Mouse (Mus musculus): Measurements from ENCODE around the gene Gm12166. TPM values are rescaled to one million over a fixed set of nuclear protein-coding genes. Genes with fewer than 3 reads are reported as not detected.

The Gm12166 gene
- polyA plus RNA-seq, 1 experiment from 2014 or later: 3.3 TPM

DNA sequence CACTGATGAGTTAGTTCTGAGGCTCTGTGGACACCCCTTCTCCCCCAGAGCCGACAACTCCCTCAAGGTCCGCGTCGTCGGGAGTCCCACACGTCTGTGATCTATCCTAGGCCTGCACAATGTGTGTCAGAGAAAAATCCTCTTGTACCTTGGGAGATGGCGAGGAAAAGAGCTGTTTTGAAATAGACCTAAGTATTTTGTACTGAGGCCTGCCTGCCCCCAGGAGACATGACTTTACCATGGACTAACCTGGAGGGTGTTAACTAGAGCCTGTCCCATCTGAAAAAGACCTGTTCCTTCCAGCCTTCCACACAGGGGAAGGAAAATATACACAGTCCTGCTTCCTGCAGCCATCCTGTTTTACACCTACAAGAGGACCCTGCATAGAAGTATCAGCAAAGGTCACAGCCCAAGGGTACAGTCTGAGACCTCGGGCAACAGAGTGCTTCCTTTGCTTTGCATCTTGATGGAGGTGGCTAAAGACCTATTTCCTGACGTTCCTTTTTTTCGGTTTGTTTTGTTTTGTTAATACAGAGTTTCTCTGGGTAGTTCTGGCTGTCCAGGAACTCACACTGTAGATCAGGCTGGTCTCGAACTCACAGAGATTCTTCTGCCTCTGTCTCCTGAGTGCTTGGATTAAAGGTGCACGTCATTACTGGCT is 10.4 kb downstream of the Gm12166 start:
- peaks cover 5% of the 10 kb centered on the region; the same call in 1 of the 2 replicates for H3K4me1 ChIP-seq
- 82% methylated on average over 12 of the region's 12 CpGs for WGBS
- no peak overlapping the region for H3K9ac ChIP-seq
- no peaks in the 10 kb centered on the region for H3K9me3 ChIP-seq
- H3K4me2 ChIP-seq: no peak overlapping the region
- no peak overlapping the region for H3K4me3 ChIP-seq
- H3K36me3 ChIP-seq: no peaks in the 10 kb centered on the region
- no peak overlapping the region for H3K27ac ChIP-seq
- ATAC-seq (ENCODE audit: insufficient number of reproducible peaks, low FRiP score, low TSS enrichment, low read depth): no peak
- no peaks in the 10 kb centered on the region for H3K27me3 ChIP-seq

DNA sequence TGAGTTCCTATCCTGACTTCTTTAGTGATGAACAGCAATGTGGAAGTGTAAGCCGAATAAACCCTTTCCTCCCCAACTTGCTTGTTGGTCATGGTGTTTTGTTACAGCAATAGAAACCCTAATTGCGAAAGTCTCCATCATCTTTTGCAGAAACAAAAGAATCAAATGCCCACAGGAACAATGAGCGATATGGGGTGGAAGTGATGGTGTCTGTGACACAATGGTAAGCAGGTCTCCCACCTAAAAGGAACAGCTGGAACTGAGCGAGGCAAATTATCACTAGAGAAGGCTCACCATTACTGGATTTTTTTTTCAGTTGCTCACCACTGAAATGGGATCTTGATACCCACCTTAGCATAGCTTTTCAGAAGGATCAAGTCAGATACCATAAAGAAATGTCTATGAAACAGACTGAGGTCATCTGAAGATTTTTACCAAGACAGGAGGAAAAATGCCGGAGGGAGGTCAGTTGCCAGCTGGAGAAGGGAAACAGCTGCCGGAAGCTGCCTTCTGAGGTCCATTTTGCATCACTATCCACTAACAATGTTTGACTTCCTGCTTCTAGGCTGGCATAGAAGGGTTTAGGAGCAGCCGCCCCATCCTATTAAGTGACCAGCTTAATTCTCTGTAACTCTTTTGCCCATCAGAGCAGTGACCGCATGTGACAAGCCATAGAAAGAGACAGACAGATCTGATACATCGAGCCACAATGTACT is 11.1 kb downstream of the Gm12166 start:
- ATAC-seq (ENCODE audit: insufficient number of reproducible peaks, low FRiP score, low TSS enrichment, low read depth): no peak
- no peaks in the 10 kb centered on the region for H3K9me3 ChIP-seq
- no peaks in the 10 kb centered on the region for H3K36me3 ChIP-seq
- H3K27ac ChIP-seq: no peak overlapping the region
- no peak overlapping the region for H3K9ac ChIP-seq
- 79% methylated on average over 9 of the region's 9 CpGs for WGBS
- no peak overlapping the region for H3K4me3 ChIP-seq
- no peaks in the 10 kb centered on the region for H3K27me3 ChIP-seq
- H3K4me2 ChIP-seq: no peak overlapping the region
- H3K4me1 ChIP-seq: peaks cover 5% of the 10 kb centered on the region; the same call in 1 of the 2 replicates

DNA sequence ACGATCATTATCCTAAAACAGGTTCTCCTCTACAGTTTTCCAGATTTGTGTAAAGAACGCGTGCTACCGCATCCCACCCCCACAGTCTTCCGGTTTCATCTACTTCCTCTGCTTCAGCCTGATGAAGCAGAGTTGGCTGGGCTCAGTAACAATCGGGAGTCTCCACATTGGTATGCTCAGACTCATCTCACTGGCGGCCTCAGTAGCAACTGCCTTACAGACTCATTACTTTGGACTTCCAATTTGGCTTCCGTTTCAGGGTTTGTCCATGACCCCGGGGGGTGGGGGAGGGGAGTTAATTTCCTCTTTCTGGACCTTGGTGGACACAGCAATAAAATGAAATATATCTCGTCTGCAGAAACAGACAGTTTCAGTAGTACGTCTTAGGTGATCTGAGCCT is 12.8 kb downstream of the Gm12166 start:
- no peak overlapping the region for H3K9ac ChIP-seq
- 31% methylated on average over 11 of the region's 11 CpGs for WGBS
- no peaks in the 10 kb centered on the region for H3K36me3 ChIP-seq
- H3K27me3 ChIP-seq: no peaks in the 10 kb centered on the region
- H3K4me1 ChIP-seq: peaks cover 5% of the 10 kb centered on the region; the same call in 1 of the 2 replicates
- H3K9me3 ChIP-seq: no peaks in the 10 kb centered on the region
- ATAC-seq (ENCODE audit: insufficient number of reproducible peaks, low FRiP score, low TSS enrichment, low read depth): no peak
- H3K4me3 ChIP-seq: peak overlapping the region; percentile 3; the same call in 1 of the 2 replicates
- peak overlapping the region; percentile 17; the same call in 1 of the 2 replicates for H3K4me2 ChIP-seq
- no peak overlapping the region for H3K27ac ChIP-seq

DNA sequence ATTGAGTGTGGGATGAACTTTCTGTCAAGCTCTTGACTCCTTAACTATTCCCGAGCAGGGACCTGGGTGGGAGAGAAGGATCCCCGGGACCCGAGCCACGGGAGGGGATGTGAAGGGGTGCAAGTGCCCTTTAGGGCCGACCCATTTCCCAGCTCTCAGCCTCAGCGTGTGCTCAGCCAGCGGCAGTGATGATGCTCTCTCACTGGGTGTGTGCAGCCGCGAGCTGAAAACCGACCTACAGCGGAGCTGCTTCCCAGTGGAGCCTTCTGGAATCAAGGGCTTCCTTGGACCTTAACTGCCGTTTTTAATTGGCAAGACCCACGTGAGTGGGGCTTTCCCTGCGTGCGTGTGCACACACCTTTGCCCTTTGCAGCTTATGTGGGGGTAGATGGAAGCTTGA is 13.2 kb downstream of the Gm12166 start:
- Histone ChIP-seq H3K9me3 (no peaks in the 10 kb centered on the region), H3K36me3 (no peaks in the 10 kb centered on the region), H3K4me3 (peak overlapping the region; percentile 3; the same call in 1 of the 2 replicates), H3K4me2 (peak overlapping the region; percentile 17; the same call in 1 of the 2 replicates), H3K9ac (no peak overlapping the region), H3K27me3 (no peaks in the 10 kb centered on the region), H3K4me1 (peaks cover 5% of the 10 kb centered on the region; the same call in 1 of the 2 replicates), H3K27ac (no peak overlapping the region)
- 59% methylated on average over 15 of the region's 15 CpGs for WGBS
- no peak for ATAC-seq (ENCODE audit: insufficient number of reproducible peaks, low FRiP score, low TSS enrichment, low read depth)

DNA sequence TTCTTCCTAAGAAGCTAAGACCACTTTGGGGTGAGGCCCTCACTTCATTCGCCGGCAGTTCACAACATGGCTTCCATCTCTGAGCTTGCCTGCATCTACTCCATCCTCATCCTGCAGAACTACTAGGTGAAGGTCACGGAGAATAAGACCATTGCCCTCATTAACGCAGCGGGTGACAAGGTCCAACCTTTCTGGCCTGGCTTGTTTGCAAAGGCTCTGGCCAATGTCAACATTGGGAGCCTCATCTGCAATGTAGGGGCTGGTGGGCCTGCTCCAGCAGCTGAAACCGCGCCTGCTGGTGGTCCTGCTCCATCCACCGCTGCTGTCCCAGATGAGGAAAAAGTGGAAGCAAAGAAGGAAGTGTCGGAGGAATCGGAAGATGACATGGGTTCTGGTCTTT is 15.7 kb downstream of the Gm12166 start:
- peaks cover 5% of the 10 kb centered on the region; the same call in 1 of the 2 replicates for H3K4me1 ChIP-seq
- no peaks in the 10 kb centered on the region for H3K9me3 ChIP-seq
- 94% methylated on average over 10 of the region's 10 CpGs for WGBS
- H3K9ac ChIP-seq: no peak overlapping the region
- no peaks in the 10 kb centered on the region for H3K27me3 ChIP-seq
- H3K4me3 ChIP-seq: no peak overlapping the region
- no peaks in the 10 kb centered on the region for H3K36me3 ChIP-seq
- ATAC-seq (ENCODE audit: insufficient number of reproducible peaks, low FRiP score, low TSS enrichment, low read depth): no peak
- no peak overlapping the region for H3K27ac ChIP-seq
- H3K4me2 ChIP-seq: no peak overlapping the region

DNA sequence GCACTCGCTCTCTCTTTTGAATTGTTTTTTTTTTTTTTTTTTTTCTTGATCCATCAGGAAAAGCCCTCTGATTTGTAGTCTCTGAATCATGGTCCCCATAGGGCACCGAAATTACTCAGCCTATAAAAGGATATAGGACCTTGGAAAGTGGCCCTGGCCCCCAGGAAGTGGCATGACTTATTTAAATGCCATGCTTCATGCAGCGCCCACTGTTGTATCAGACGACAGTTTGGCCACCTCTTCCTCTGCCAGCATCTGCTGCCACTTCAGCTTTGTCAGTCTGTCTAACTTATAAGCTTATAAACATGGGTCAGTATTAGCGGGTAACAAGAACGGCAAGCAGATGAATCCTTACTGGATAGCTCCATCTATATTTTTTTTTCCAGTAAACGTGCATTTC is 19.2 kb downstream of the Gm12166 start:
- H3K9ac ChIP-seq: no peak overlapping the region
- no peak overlapping the region for H3K4me2 ChIP-seq
- H3K4me3 ChIP-seq: no peak overlapping the region
- no peak overlapping the region for H3K27ac ChIP-seq
- ATAC-seq (ENCODE audit: insufficient number of reproducible peaks, low FRiP score, low TSS enrichment, low read depth): no peak
- H3K27me3 ChIP-seq: no peaks in the 10 kb centered on the region
- H3K9me3 ChIP-seq: no peaks in the 10 kb centered on the region
- H3K4me1 ChIP-seq: peaks cover 9% of the 10 kb centered on the region; the same call in 1 of the 2 replicates
- no peaks in the 10 kb centered on the region for H3K36me3 ChIP-seq
- WGBS: 86% methylated on average over 7 of the region's 7 CpGs

DNA sequence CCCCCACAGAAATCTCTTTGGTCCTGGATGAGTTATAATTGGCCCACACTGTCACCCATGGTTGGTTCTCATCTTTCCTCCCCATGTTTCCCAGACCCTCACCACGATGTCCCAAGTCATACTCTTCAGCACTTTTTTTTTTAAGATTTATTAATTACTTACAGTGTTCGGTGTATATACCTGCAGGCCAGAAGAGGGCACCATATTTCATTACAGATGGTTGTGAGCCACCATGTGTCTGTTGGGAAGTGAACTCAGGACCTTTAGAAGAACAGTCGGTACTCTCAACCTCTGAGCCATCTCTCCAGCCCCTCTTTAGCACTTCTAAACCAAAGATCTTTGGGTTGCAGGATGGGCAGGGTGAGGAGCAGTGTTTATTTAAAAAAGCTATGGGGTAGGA is 20.7 kb downstream of the Gm12166 start:
- Histone ChIP-seq H3K4me2 (no peak overlapping the region), H3K9me3 (no peaks in the 10 kb centered on the region), H3K27me3 (no peaks in the 10 kb centered on the region), H3K9ac (no peak overlapping the region), H3K4me1 (peaks cover 9% of the 10 kb centered on the region; the same call in 1 of the 2 replicates), H3K4me3 (no peak overlapping the region), H3K27ac (no peak overlapping the region), H3K36me3 (no peaks in the 10 kb centered on the region)
- ATAC-seq (ENCODE audit: insufficient number of reproducible peaks, low FRiP score, low TSS enrichment, low read depth): no peak
- WGBS: 47% methylated on average over 3 of the region's 3 CpGs

DNA sequence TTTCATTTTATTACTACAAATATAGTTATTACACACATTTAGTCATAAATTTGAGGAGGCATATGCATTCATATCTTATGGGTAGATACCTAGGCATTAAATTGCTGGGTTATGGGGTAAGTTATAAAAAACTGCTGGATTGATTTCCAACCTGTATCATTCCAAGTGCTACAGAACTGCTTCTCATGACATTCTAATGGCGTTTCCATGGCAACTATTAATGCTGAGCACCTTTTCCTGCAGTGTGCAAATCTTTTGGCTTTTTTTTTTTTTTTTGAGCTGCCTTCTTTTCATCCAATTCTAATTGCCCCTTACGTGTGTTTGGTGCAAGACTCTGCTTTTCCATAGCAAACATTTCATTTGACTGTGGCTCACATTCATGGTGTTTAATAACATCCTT is 22.1 kb downstream of the Gm12166 start:
- no peaks in the 10 kb centered on the region for H3K27me3 ChIP-seq
- H3K4me1 ChIP-seq: peaks cover 9% of the 10 kb centered on the region; the same call in 1 of the 2 replicates
- H3K27ac ChIP-seq: no peak overlapping the region; the same call in 1 of the 2 replicates
- ATAC-seq (ENCODE audit: insufficient number of reproducible peaks, low FRiP score, low TSS enrichment, low read depth): no peak
- H3K4me3 ChIP-seq: no peak overlapping the region
- H3K9me3 ChIP-seq: no peaks in the 10 kb centered on the region
- H3K4me2 ChIP-seq: no peak overlapping the region
- H3K9ac ChIP-seq: no peak overlapping the region
- WGBS: 65% methylated on average over 2 of the region's 2 CpGs
- H3K36me3 ChIP-seq: no peaks in the 10 kb centered on the region

DNA sequence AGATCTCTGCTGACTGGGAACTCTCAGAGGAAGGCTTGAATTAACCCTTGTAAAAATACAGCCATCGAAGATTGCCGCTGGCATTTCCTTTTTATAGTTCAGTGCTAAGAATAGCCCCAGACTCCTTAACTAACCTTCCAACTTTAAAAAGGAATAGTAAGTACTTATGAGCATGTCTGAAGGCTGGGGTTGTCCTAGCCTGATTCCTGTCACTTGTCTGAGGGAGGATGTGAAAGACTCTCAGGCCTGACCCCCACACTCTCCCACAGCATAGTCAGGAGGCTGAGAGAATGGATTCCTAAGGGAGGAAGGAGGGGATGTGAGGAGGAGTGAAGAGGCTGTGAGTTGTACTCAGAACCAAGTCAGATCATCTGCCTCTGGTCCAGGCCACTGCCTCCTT is 22.6 kb downstream of the Gm12166 start:
- no peaks in the 10 kb centered on the region for H3K27me3 ChIP-seq
- ATAC-seq (ENCODE audit: insufficient number of reproducible peaks, low FRiP score, low TSS enrichment, low read depth): no peak
- H3K4me3 ChIP-seq: no peak overlapping the region
- H3K36me3 ChIP-seq: no peaks in the 10 kb centered on the region
- peaks cover 9% of the 10 kb centered on the region; the same call in 1 of the 2 replicates for H3K4me1 ChIP-seq
- 30% methylated on average over 2 of the region's 2 CpGs for whole genome bisulfite sequencing
- no peak overlapping the region for H3K4me2 ChIP-seq
- no peak overlapping the region; the same call in 1 of the 2 replicates for H3K27ac ChIP-seq
- H3K9ac ChIP-seq: no peak overlapping the region
- H3K9me3 ChIP-seq: no peaks in the 10 kb centered on the region

DNA sequence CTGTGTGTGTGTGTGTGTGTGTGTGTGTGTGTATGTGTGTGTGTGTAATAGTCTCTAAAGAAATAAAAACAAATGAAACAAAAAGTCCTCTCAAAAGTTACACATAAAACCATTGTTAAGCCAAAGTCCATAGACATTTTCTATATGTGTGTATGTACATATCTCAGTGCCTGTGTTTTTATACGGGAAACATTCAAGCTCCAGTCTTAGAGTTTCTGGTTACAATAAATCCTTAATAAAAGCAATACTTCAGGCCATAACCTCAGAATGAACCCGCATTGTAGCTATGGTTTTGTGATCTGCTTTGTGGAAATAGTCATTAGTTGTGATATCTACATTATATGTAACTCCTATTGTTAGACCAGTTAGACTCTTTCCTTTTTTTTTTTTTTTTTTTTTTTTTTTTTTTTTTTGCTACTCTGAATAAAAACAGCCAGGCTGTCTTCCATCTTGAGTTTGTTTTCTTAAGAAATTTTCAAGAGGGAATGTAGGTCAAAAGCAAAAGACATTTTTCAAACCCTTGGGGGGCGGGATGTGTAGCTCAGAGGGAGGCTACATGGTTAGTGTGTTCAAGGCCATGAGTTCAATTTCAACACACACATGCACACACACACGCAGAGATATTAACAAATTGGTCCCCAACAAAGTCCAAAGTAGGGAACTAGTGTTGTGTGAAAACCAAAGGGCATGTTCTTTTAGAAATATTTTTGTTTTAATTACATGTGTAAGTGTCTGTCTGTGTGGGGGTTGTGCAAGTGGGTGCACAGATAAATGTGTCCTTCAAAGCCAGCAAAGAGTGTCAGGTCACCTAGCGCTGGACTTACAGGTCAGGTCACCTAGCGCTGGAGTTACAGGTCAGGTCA is 23.9 kb downstream of the Gm12166 start:
- Histone ChIP-seq H3K9ac (no peak overlapping the region), H3K4me2 (no peak overlapping the region), H3K4me1 (peaks cover 9% of the 10 kb centered on the region; the same call in 1 of the 2 replicates), H3K9me3 (no peaks in the 10 kb centered on the region), H3K27ac (no peak overlapping the region), H3K4me3 (no peak overlapping the region), H3K36me3 (no peaks in the 10 kb centered on the region), H3K27me3 (no peaks in the 10 kb centered on the region)
- WGBS: 71% methylated on average over 6 of the region's 6 CpGs
- ATAC-seq (ENCODE audit: insufficient number of reproducible peaks, low FRiP score, low TSS enrichment, low read depth): no peak

DNA sequence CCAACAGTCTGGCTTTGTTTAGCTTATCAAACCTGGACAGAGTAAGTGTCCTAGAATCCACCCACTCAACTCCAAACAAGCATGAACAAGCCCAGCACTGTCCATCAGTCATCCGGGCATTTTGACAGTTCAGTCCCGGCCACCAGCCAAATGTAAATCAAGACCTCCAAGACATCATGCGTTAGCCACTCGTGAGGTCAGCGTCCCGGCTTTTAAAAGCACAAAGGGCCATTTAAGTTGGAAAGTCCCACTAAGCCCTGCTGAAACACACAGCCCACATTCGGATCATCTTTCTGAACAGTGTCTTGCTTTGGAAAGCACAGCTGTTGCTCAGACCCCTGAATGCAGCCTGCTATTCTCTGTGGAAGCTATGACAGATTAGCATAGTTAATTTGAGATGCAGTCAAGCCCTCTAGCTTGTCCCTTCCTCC is 26.1 kb downstream of the Gm12166 start:
- H3K9ac ChIP-seq: no peak overlapping the region
- 0 out of 2 replicates have a peak overlapping the region, but pooled peaks have one; percentile 2 for H3K27ac ChIP-seq
- ATAC-seq (ENCODE audit: insufficient number of reproducible peaks, low FRiP score, low TSS enrichment, low read depth): peak; percentile 64
- H3K9me3 ChIP-seq: no peaks in the 10 kb centered on the region
- no peak overlapping the region for H3K4me3 ChIP-seq
- peaks cover 9% of the 10 kb centered on the region; the same call in 1 of the 2 replicates for H3K4me1 ChIP-seq
- no peaks in the 10 kb centered on the region for H3K27me3 ChIP-seq
- 41% methylated on average over 7 of the region's 7 CpGs for WGBS
- H3K4me2 ChIP-seq: no peak overlapping the region
- H3K36me3 ChIP-seq: no peaks in the 10 kb centered on the region

Measured in limb, embryonic 15.5 days (tissue).